Mouse (Mus musculus): ENCODE data around the gene Simc1.

The Simc1 gene

DNA sequence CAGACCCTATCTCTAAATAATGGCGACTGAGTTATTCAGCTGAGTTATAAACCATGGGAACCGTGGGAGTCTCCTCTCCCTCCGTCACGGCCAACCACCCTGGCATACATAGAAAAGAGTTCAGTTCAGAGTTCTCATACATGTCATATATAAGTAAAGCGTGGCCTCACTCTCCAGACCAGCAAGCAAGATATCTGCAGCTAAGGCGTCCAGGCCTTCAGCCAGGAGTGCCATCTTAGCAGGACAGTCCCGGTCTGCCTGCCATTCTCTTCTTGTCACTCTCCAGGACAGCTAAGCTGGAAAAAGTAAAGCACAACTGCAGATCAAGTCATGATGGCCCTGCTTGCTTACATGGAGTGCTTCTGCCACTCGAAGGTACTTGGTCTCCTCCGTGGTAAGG lies 52.6 kb downstream of the Simc1 start:
- no peak for DNase-seq

DNA sequence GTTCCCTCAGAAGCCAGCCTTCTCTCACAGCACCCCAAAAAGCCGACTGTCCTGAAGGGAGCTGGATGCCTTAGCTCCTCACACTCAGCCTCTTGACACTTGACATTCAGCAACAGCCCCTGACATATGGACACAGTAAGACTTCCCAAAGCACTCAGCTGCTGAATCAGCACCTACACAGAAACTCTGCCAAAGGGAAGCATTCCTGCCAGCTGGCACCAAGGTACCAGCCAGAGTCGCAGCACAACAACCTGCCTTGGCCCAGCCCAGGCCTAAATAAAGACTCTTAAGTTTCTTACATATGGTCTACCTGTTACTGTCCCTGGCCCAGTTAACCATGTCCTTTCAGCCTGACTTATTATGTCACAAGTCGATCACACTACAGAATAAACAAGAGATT lies 53.2 kb downstream of the Simc1 start:
- peak; percentile 68 to 86 for DNase-seq

DNA sequence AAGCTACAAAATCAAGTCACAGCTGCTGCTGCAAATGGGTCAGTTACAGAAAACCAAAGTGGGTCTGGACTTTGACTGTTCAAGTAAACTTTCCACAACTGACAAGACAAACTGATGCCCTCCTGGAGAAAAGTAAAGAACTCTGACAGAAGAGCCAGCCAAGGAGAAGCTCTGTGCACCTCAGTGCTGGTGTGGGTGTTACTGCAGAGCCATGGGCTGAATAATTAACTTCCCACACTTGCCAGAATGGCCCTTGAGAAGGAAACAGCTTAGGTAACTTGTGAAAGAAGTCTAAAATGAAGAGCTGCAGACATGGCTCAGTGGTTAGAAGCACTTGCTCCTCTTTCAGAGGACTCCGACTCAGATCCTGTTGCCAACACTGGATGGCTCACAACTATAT lies 54.1 kb downstream of the Simc1 start:
- DNase-seq, result peak; percentile 67 to 83

DNA sequence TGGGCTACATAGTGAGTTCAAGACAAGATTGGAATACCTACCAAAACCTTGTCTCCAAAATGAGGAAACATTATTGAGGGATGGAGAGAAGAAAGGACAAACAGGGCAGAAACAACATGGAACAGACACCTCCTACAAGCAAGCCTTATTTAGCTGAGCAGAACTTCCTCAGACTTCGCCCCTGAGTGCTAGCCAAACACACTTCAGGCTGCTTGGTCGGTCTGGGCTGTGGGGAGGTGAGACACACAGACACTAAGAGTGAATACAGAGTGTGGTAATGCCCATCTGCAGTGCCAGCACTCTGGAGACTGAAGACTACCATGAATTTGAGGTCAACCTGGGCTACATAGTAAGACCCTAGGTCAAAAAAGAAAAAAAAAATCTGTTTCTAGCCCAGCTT lies 56.1 kb downstream of the Simc1 start:
- peak in 1 of 2 experiments; percentile 61 for DNase-seq

- DNase-seq, result no peak
Measured at GRCm38 (mm10) chr13:54560608-54561007, 57.0 kb downstream of the Simc1 start.

GRCm38 (mm10) chr13:54562562-54562961 lies 59.0 kb downstream of the Simc1 start:
- DNase-seq, result peak; percentile 80 to 96

GRCm38 (mm10) chr13:54564232-54565200 lies 60.9 kb downstream of the Simc1 start:
- peak in 1 of 2 experiments; percentile 29 for DNase-seq

- DNase-seq, result peak; percentile 97 to 98
Measured at GRCm38 (mm10) chr13:54565201-54565581, 61.6 kb downstream of the Simc1 start, which contains the start of gene 4833439L19Rik. 4833439L19Rik (minus strand) TSS chr13:54565435.

DNA sequence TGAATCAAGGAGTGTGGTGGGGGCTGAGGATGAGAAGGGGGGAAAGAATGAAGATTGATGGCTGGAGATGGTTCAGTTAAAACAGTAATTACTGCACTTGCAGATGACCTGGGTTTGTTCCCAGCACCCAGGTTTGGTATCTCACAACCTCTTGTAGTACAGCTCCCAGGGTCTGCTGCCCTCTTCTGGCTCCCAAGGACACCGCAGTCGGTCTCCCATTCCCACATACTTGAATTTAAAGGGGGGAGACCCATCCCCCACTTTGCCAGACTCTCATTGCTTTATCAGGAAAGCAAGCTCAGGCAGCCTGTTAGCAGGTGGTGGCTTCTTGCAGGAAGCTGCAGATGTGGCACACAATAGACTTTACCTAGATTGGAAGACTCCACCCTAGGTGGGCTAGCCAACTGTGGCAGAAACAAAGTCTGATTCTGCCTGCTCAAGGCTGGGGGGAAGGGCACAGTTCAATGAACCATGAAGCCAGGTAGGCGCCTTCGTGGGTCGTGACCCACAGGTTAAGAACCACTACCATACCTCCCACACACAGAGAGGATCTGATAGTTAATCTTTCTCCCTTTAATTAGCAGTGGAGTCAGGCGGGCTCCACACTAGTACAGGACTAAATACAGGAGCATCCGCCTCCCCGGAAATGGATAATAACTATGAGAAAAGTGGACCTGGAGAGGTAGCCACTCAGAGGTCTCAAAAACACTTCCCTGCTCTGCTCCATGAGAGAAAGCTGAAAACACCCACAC lies 62.2 kb downstream of the Simc1 start:
- peak; percentile 74 to 89 for DNase-seq

- DNase-seq, result peak; percentile 42 to 65
Measured at GRCm38 (mm10) chr13:54568380-54568779, 64.8 kb downstream of the Simc1 start.

- DNase-seq, result no peak
Measured at GRCm38 (mm10) chr13:54569282-54569681, 65.7 kb downstream of the Simc1 start.

GRCm38 (mm10) chr13:54570736-54571135 lies 67.2 kb downstream of the Simc1 start:
- DNase-seq, result no peak

- no peak for DNase-seq
Measured at GRCm38 (mm10) chr13:54571637-54572036, 68.1 kb downstream of the Simc1 start.

DNA sequence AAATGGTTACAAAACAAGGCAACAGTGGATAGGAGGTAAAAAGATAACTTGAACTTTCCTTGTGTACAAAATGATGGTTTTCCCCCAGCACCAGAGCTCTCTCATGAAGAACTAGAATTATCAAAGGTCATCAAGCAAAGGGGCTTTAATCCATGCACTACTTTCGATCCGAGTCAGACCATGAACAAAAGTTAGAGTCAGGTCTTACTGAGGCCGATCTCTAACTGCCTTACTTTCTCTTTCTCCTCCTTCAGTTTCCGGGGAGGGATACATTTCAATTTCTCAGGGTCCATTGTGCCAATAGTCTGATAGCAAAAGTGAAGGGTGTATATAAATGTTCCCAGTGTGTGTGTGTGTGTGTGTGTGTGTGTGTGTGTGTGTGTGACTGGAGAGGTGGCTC lies 69.0 kb downstream of the Simc1 start:
- DNase-seq, result no peak

GRCm38 (mm10) chr13:54574854-54575481 lies 71.4 kb downstream of the Simc1 start, which contains the start of gene Arl10:
Arl10 (plus strand) TSS chr13:54575015.
- DNase-seq, result peak; percentile 80 to 91

DNA sequence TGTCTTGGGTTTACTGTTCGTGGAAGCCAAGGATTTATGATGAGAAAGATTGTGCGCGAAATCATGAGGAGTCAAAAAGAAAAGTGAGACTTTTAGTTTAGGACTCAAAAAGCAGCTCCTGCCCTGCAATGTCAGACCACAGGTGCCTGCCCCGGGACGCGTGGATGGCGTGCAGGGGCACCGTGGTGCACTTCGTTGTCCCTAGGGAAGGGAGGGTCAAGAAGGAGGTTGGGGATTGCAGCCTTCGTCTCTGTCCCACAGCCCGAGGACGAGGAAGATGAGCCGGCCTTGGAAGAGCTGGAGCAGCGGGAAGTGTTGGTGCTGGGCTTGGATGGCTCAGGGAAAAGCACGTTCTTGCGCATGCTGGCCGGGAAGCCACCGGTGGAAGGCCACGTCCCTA lies 71.9 kb downstream of the Simc1 start:
- peak in 1 of 2 experiments; percentile 46 for DNase-seq

GRCm38 (mm10) chr13:54577652-54578507 lies 74.3 kb downstream of the Simc1 start:
- no peak for DNase-seq

DNA sequence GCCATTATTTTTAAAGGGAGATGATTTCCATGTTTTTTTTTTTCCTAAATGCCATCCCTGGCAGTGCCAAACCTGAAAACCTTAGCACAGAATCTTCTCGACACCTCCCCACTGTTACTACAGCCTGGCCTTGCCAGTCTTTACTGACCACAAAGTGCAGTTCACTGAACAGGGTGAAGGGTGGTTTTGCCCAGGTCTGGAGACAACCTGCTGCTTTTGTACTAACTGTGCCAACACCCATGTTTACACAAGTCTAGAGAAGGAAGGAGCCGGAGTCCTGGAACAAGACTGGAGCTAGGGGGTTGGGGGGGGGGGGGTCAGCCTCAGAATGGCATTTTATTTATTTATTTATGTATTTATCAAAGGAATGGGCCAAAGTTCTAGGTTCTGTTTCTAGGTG lies 77.8 kb downstream of the Simc1 start:
- peak in 1 of 2 experiments; percentile 50 for DNase-seq

GRCm38 (mm10) chr13:54582126-54582525 lies 78.5 kb downstream of the Simc1 start:
- no peak for DNase-seq

- peak; percentile 37 to 75 for DNase-seq
Measured at GRCm38 (mm10) chr13:54582860-54583259, 79.3 kb downstream of the Simc1 start.

- DNase-seq, result no peak
Measured at GRCm38 (mm10) chr13:54585831-54586230, 82.3 kb downstream of the Simc1 start.

DNA sequence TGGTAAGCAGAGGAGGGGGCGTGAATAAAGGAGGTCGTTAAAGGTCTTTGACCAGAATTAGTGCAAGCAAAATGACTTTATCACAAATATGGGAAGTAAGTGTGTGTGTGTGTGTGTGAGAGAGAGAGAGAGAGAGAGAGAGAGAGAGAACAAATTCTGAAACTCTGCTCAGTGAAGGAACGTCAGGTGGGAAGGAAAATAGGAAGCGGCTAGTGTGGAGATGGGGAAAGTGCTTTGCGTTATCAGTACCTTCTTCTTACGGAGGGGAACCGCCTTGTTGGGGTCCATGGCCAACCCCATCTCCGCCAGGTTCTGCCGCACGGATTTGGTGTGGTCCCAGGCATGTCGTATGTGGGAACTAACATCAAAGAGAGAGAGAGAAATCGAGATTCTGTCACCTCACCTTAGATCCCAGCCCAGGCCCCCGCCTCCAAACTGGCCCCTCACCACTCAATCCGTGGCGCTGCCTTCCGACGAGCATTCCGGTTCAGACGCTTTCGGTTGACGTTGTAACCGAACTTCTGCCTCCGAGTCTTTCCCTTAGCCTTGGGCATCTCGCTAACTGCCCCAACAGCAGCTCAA lies 85.9 kb downstream of the Simc1 start:
- DNase-seq, result no peak

All from kidney, postnatal 25 days (tissue).